Mouse (Mus musculus): ENCODE results near the gene Fbxo40.

DNA sequence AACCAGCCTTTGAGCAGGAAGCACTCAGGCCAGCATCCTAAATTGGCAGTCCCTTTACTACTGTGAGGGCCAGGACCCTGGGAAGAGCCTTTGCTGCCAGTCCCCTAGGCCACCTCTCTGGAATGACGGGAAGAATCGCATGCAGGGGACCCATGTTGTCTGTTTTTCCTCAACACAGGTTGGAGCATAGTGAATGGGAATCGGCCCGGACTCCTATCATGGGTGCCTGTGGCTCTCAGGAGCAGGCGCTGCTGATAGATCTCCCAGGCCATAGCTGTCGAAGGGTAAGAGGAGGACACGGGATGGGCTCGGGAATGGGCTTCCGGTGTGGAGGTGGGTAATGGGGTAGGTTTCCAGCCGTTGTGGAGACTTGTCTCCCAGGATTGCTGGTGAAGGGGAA lies 58.9 kb downstream of the Fbxo40 start:
- TF ChIP-seq POLR2A (IDR thresholded peaks at IDR 0.05; ENCODE audit: low read depth, low read length) (no peak), CTCF (IDR thresholded peaks at IDR 0.05; ENCODE audit: extremely low read depth, insufficient read length, insufficient replicate concordance, low read depth, low read length) (no peak)

All from small intestine, adult 2 months (tissue).